Mouse (Mus musculus) heart, embryonic 13.5 days (tissue): ENCODE measurements around the gene Actn4. TPM values are rescaled to one million over a fixed set of nuclear protein-coding genes. Genes with fewer than 3 reads are reported as not detected.
A peak's percentile ranks its signal among the peaks of the same experiment; 100 is the strongest.

ENCODE experiments used
- ATAC-seq: fragments of 200-750 bp; cut with Nextera tagmentation; 2 replicates; pipeline ENCODE4 v1.8.0; 2017; ENCODE audit warnings: moderate TSS enrichment; ENCODE audit not compliant: insufficient number of reproducible peaks, low FRiP score, low TSS enrichment; ENCODE audit errors: extremely low read depth
- H3K27ac ChIP-seq: fragments of 300-500 bp; sonication (generic); replicated peaks from 2 replicates; pipeline ENCODE4 v1.5.1; 2015; ENCODE audit warnings: moderate library complexity, mild to moderate bottlenecking, inconsistent platforms
- H3K27me3 ChIP-seq: fragments of 300-500 bp; sonication (generic); replicated peaks from 2 replicates; pipeline ENCODE4 v1.6.1; 2015; ENCODE audit warnings: mild to moderate bottlenecking, inconsistent platforms
- H3K36me3 ChIP-seq: fragments of 300-500 bp; sonication (generic); 2 replicates; pipeline ENCODE4 v1.6.1; 2015; ENCODE audit warnings: mild to moderate bottlenecking, inconsistent platforms
- H3K4me1 ChIP-seq: fragments of 300-500 bp; sonication (generic); 2 replicates; pipeline ENCODE4 v1.6.1; 2015; ENCODE audit warnings: inconsistent platforms
- H3K4me2 ChIP-seq: fragments of 300-500 bp; sonication (generic); 2 replicates; pipeline ENCODE4 v1.6.1; 2015; ENCODE audit warnings: inconsistent platforms, mild to moderate bottlenecking, moderate library complexity
- H3K4me3 ChIP-seq: fragments of 300-500 bp; sonication (generic); 2 replicates; pipeline ENCODE4 v1.5.1; 2015; ENCODE audit warnings: moderate library complexity, mild to moderate bottlenecking, inconsistent platforms
- H3K9ac ChIP-seq: fragments of 300-500 bp; sonication (generic); 2 replicates; pipeline ENCODE4 v1.6.1; 2015; ENCODE audit warnings: inconsistent platforms, mild to moderate bottlenecking, moderate library complexity
- H3K9me3 ChIP-seq: fragments of 300-500 bp; sonication (generic); 2 replicates; pipeline ENCODE4 v1.6.1; 2016; ENCODE audit warnings: inconsistent platforms
- WGBS: fragments of 180-500 bp; shearing (Covaris S2); methylation state at CpG from one replicate; pipeline ENCODE4 v1.1.7; 2015; ENCODE audit warnings: mixed read lengths; 5-methylcytosine and 5-hydroxymethylcytosine counted together
- polyA plus RNA-seq: library from polyadenylated mRNA; unstranded; fragments of >200 nt; fragmentation: Nextera tagmentation; extraction: Ambion mirVana; gene quantifications from 2 replicates; pipeline ENCODE4 v1.2.1, GENCODE M21; 2015

The Actn4 gene
- polyA plus RNA-seq, 1 experiment from 2014 or later, result 259 TPM

DNA sequence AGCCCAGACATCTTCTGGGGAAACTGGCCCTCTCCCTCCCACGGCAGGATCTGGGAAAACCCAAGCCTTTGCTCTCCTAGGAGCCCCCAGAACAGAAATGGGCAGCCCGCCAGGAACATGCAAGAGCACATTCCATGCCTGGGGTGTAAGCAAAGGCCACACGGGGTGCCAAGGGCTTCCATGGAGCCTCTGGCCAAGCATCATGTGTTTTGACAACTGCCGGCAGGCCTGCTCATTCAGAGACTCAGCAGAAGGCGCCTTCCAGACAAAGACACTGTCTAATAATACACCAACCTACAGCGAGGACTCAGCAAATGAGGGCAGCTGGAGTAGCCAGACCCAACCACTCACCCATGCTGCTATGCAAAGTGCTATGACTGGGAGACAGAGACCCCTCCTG lies 42.3 kb downstream of the Actn4 start:
- peaks cover 80% of the 10 kb centered on the region for H3K4me1 ChIP-seq
- H3K9me3 ChIP-seq, result no peaks in the 10 kb centered on the region
- H3K27ac ChIP-seq, result peak overlapping the region; percentile 99
- no peaks in the 10 kb centered on the region for H3K27me3 ChIP-seq
- H3K4me3 ChIP-seq, result no peak overlapping the region
- WGBS, result 5% methylated on average over 6 of the region's 6 CpGs
- H3K36me3 ChIP-seq, result peaks cover 57% of the 10 kb centered on the region
- peak overlapping the region; percentile 69 for H3K9ac ChIP-seq
- peak; percentile 67; the same call in 1 of the 2 replicates for ATAC-seq
- peak overlapping the region; percentile 39 for H3K4me2 ChIP-seq

DNA sequence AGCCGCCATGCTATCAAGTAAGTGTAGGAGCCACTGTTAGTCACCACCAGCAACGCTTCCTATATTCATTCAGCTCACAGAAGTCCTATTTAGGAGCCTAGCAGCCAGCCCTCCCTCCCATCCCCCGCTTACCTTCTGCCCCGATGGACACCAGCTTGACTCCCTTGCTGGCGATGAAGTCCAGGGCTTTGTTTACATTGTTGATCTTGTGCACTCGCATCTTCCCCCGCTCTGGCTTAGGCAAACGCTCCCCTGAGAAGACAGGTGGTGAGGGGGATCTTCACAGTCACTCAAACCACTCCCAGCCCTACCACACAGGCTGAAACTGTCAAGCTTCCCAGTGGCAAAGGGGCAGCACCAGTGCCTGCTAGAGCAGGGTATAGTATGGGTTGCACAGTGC lies 43.6 kb downstream of the Actn4 start:
- 69% methylated on average over 8 of the region's 8 CpGs for WGBS
- peaks cover 71% of the 10 kb centered on the region for H3K4me1 ChIP-seq
- H3K36me3 ChIP-seq, result peaks cover 70% of the 10 kb centered on the region
- no peak for ATAC-seq
- no peaks in the 10 kb centered on the region for H3K9me3 ChIP-seq
- H3K4me2 ChIP-seq, result no peak overlapping the region
- H3K27me3 ChIP-seq, result no peaks in the 10 kb centered on the region
- H3K27ac ChIP-seq, result peak overlapping the region; percentile 29; the same call in 1 of the 2 replicates
- 0 out of 2 replicates have a peak overlapping the region, but pooled peaks have one; percentile 48 for H3K9ac ChIP-seq
- no peak overlapping the region for H3K4me3 ChIP-seq

DNA sequence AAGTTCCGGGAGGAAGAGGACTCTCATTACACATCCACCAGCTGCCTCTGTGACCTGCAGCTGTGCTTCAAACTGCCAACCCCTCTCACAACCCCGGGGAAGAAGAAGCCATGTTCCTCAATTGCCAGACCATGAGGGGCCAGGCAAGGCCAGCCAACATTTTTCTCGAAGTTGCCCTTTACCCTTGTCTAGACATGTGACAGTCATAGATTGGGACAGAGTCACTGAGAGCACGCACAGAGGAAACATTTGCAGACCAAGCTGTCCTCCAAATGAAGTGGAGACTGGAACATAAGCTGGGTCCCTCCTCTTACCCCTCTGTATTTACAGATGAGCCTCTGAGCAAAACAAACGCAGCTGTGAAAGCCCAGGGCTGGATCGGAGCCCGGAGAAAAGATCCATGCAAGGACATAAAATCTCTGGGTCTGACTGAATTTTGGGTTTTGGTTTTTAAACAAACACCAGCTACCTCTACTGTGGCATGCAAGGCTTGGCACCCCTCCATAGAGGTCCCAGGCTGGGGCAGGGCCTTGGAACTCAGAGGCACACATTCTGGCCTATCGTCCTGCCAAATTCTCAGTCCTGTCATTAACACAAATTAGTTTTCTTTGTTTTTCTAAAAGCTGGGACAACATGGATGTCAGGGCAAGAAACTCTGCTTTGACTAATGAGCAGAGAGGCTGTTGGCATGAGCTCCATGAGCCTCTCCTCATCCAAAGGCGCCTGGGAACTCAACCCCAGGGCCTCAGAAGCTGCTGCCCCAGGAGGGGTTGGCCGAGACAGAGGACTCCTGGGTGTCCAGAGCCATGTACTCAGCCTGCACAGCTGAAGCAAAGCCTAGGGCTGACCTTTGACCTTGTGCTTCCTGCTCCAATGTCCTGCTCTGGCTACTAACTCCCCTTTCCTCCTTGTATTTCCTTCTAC lies 44.4 kb downstream of the Actn4 start:
- ATAC-seq, result no peak
- peaks cover 64% of the 10 kb centered on the region for H3K4me1 ChIP-seq
- no peak overlapping the region for H3K4me2 ChIP-seq
- 66% methylated on average over 10 of the region's 10 CpGs for WGBS
- peak overlapping the region; percentile 48; the same call in 1 of the 2 replicates for H3K9ac ChIP-seq
- H3K27ac ChIP-seq, result peak overlapping the region; percentile 29
- peaks cover 78% of the 10 kb centered on the region for H3K36me3 ChIP-seq
- H3K9me3 ChIP-seq, result no peaks in the 10 kb centered on the region
- no peak overlapping the region for H3K4me3 ChIP-seq
- no peaks in the 10 kb centered on the region for H3K27me3 ChIP-seq

DNA sequence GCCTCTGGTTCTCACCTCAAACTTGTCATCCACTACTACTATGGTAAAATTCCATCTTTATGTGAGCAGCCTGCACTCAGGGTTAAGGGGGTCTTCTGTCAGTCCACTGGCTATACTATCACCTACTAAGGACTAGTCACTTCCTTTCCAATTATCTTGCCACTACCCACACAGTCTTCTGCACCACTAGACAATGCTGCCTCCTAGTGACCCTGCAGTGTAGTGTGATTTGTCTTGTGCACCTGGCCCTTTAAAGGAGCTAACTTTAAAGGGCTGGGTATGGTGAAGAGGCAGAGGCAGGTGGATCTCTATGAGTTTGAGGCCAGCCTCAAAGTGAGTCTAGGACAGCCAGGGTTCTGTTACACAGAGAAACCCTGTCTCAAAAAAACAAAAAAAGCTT lies 45.6 kb downstream of the Actn4 start:
- Histone ChIP-seq H3K36me3 (peaks cover 86% of the 10 kb centered on the region), H3K4me3 (no peak overlapping the region), H3K27ac (no peak overlapping the region), H3K27me3 (no peaks in the 10 kb centered on the region), H3K9ac (no peak overlapping the region), H3K4me2 (no peak overlapping the region), H3K9me3 (no peaks in the 10 kb centered on the region), H3K4me1 (peaks cover 62% of the 10 kb centered on the region)
- ATAC-seq, result no peak

DNA sequence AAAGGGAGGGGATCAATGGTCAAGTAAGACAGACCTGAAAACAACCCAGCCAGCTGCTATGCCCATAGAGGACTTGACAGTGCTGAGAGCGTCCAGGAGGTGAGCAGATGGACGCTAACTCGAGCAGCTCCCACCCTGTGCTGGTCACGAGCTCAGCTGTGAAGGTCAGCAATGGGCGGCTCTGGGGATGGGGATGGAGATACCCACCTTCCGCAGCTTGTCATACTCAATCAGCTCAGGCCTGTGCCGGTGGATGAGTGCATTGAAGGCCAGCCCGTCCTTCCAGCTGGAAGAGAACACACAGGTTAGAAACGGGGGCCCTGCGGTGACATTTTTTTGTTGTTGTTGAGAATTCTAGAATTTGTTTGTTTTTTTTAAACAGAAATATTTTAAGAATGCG lies 49.0 kb downstream of the Actn4 start:
- H3K27ac ChIP-seq, result peak overlapping the region; percentile 86
- ATAC-seq, result no peak
- H3K9ac ChIP-seq, result no peak overlapping the region

DNA sequence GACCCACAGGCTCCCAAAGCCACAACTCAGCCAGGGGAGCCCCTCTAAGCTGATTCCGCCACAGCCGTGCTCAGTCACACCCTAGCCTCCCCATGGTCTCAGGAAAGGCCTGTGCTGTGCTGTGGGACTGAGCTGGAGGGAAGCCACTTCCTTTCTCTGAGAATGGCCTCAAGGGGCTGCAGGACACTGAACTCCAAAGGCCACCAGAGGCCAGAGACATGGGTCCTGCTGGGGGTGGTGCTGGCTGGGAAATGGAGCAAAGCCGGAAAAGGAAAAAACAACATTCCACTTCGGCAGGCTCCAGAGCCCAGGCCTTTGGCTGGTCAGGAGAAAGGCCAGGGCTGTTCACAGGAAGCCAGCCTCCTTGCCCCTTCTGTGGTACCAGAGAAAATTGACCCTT lies 50.5 kb downstream of the Actn4 start:
- no peak overlapping the region for H3K4me3 ChIP-seq
- peaks cover 100% of the 10 kb centered on the region for H3K36me3 ChIP-seq
- H3K9ac ChIP-seq, result 0 out of 2 replicates have a peak overlapping the region, but pooled peaks have one; percentile 16
- H3K9me3 ChIP-seq, result no peaks in the 10 kb centered on the region
- 50% methylated on average over 4 of the region's 4 CpGs for WGBS
- peak overlapping the region; percentile 86 for H3K27ac ChIP-seq
- H3K4me2 ChIP-seq, result no peak overlapping the region
- peak; percentile 33 for ATAC-seq
- H3K27me3 ChIP-seq, result no peaks in the 10 kb centered on the region
- peaks cover 21% of the 10 kb centered on the region for H3K4me1 ChIP-seq

More for the DNA sequence above, 49.0 kb downstream of the Actn4 start:
- Histone ChIP-seq H3K27me3 (no peaks in the 10 kb centered on the region), H3K4me2 (no peak overlapping the region), H3K9me3 (no peaks in the 10 kb centered on the region), H3K4me3 (no peak overlapping the region), H3K4me1 (peaks cover 35% of the 10 kb centered on the region), H3K36me3 (peaks cover 100% of the 10 kb centered on the region)
- WGBS, result 77% methylated on average over 11 of the region's 11 CpGs

DNA sequence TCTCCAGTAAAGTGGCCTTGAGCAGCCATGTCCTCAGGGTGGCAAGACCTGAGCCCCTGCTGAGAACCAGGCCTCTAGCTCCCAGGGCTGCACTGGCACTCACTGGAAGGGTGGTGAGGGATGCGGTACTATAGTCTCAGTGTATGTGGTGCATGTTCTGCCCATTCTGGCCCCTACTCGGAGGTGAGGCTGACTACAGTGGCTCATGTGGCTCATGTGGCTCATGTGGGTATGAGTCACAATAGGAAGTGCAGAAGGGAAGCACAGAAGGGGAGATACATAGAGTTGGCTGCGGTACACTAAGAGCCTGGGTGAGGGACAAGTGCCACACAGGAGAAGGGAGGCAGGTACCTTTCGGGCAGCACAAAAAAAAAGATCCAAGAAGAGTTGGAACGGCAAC lies 54.9 kb downstream of the Actn4 start:
- no peak overlapping the region for H3K27ac ChIP-seq
- peaks cover 100% of the 10 kb centered on the region for H3K36me3 ChIP-seq
- no peaks in the 10 kb centered on the region for H3K9me3 ChIP-seq
- no peaks in the 10 kb centered on the region for H3K27me3 ChIP-seq
- no peak overlapping the region for H3K4me2 ChIP-seq
- H3K4me3 ChIP-seq, result no peak overlapping the region
- H3K4me1 ChIP-seq, result peaks cover 34% of the 10 kb centered on the region
- WGBS, result 88% methylated on average over 5 of the region's 5 CpGs
- no peak for ATAC-seq
- H3K9ac ChIP-seq, result no peak overlapping the region

DNA sequence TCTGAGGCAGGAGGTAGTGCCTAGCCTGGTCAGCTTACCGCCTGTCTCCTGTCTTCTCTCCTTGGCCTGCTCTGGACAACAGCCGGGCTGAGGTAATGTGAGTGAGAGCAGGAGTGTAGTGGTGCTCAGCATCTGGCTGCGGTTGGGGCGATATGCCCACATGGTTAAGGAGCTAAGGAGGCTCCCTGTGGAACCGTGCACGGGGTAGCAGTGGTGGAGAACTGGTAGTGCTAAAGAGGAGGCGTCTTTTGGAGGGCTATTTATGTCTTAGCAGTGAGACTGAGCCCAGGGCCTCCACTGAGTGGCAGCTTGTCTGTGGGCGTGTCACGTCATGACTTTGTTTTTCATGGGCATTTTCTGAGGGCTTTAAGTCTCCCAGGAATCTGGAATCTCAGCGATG lies 58.4 kb downstream of the Actn4 start:
- Histone ChIP-seq H3K9ac (peak overlapping the region; percentile 53; the same call in 1 of the 2 replicates), H3K27ac (peak overlapping the region; percentile 84), H3K27me3 (no peaks in the 10 kb centered on the region), H3K36me3 (peaks cover 100% of the 10 kb centered on the region), H3K4me2 (no peak overlapping the region), H3K9me3 (no peaks in the 10 kb centered on the region), H3K4me1 (peaks cover 38% of the 10 kb centered on the region), H3K4me3 (no peak overlapping the region)
- no peak for ATAC-seq
- WGBS, result 70% methylated on average over 10 of the region's 10 CpGs

DNA sequence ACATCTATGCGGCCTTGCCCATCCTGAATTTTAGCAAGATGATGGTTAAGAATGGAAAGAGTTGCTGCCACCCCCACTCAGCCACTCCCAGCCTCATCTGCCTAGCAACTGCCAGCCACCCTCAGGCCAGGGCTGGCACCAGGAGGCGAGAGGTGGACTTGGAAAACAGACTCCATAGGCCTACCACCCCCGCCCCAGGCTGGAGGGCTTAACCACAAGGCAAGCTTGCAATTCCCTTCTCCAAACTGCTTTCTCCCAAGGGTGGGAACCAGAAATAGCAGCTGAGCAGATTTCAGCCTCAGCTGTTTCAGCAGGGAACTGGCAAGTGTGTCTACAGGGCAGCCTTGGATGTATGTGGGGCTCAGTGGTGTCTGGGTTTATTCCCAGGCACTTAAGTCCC lies 59.3 kb downstream of the Actn4 start:
- WGBS, result 81% methylated on average over 3 of the region's 3 CpGs
- Histone ChIP-seq H3K4me2 (no peak overlapping the region), H3K27ac (peak overlapping the region; percentile 84), H3K4me1 (peaks cover 38% of the 10 kb centered on the region), H3K9me3 (no peaks in the 10 kb centered on the region), H3K9ac (peak overlapping the region; percentile 53), H3K4me3 (no peak overlapping the region), H3K36me3 (peaks cover 100% of the 10 kb centered on the region), H3K27me3 (no peaks in the 10 kb centered on the region)
- ATAC-seq, result no peak

DNA sequence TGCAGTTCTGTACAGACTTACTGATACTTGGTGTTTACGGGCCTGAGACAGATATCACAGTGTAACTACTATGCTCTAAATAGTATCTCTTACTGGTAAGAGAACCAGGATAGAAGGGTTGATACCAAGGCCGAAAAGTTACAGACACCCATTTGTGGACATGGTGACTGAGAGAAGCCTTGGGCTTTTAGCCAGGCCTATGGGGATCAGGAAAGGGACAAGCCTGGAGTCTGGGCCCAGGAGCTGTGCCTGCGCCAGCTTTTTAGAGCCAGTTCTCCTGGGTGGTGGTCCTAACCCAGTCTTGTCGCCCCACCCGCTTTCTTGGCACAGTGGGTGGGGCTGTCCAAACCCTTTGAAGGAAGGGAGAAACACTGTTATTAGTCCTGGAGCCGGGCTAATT lies 60.0 kb downstream of the Actn4 start:
- H3K27me3 ChIP-seq, result no peaks in the 10 kb centered on the region
- H3K9ac ChIP-seq, result peak overlapping the region; percentile 53
- peaks cover 42% of the 10 kb centered on the region for H3K4me1 ChIP-seq
- ATAC-seq, result no peak
- WGBS, result 82% methylated on average over 6 of the region's 6 CpGs
- peak overlapping the region; percentile 84 for H3K27ac ChIP-seq
- H3K36me3 ChIP-seq, result peaks cover 100% of the 10 kb centered on the region
- H3K4me3 ChIP-seq, result no peak overlapping the region
- H3K9me3 ChIP-seq, result no peaks in the 10 kb centered on the region
- no peak overlapping the region for H3K4me2 ChIP-seq

DNA sequence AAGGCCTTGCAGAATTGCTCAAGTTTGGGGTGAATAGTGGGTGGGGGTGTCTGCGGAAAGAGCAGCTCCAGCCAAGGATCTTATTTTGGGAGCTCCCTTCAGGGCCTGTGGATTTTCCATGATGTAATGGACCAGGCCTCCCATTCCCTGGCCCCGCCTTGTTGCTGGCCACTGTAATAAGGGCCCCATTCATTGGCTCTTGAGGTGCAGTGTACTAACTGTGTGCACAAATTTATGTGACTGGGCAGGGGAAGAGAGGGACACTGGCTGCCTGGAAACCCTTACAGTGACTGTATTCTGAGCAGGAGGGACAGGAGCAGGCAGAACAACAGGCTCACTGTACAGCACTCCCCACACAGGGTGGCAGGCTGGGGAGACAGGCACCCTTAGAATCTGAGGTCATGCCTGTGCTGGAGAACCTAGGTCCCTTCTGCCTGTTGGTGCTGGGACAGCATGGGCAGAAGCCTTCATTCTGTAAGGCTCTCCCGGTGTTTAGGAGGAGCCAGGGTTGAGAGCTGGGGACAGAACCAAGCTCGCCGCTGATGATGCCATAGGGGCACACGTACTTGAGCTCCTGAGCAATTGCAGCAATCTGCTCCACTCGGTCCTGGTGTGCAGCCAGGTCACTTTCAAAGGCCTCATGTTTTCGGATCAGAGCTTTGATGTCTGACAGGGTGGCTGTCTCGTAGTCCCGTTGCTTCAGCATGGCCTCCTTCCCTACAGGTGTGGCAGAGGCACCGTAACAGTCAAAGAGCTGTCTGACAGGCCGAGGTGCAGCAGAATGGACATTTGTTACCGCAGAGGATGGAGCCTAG lies 60.6 kb downstream of the Actn4 start:
- H3K27ac ChIP-seq, result peak overlapping the region; percentile 84
- peaks cover 100% of the 10 kb centered on the region for H3K36me3 ChIP-seq
- peak overlapping the region; percentile 38 for H3K9ac ChIP-seq
- WGBS, result 71% methylated on average over 13 of the region's 13 CpGs
- no peaks in the 10 kb centered on the region for H3K9me3 ChIP-seq
- H3K27me3 ChIP-seq, result no peaks in the 10 kb centered on the region
- ATAC-seq, result peak; percentile 40; the same call in 1 of the 2 replicates
- no peak overlapping the region for H3K4me2 ChIP-seq
- H3K4me3 ChIP-seq, result no peak overlapping the region
- peaks cover 48% of the 10 kb centered on the region for H3K4me1 ChIP-seq
